Mouse (Mus musculus): ENCODE data around the gene Slc35e1.

The Slc35e1 gene

GRCm38 (mm10) chr8:72491680-72492621, at the start of gene Slc35e1:
TSS of gene Slc35e1 (minus strand) at chr8:72492614.
- DNase-seq (ENCODE audit: low read depth, low spot score), result peak; percentile 61

DNA sequence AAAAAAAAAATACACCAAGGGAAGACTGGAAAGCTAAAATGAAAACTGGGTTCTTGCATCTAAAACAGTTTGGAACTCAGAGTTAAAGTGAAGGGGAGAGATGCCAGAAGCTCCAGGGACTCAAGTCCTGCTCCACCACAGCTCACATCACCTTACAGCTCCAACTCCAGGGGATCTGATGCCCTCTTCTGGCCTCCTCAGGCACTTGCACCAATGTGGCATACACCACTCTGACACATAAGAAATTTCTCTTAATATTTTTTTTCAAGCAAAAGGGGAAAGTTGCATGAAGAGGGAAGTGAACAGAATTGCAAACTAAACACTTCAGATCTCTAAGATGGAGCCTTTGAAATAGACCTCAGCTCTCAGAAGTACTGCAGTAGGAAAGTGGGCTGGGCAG, 46.8 kb upstream of the Slc35e1 start:
- DNase-seq (ENCODE audit: low read depth, low spot score), result no peak

DNA sequence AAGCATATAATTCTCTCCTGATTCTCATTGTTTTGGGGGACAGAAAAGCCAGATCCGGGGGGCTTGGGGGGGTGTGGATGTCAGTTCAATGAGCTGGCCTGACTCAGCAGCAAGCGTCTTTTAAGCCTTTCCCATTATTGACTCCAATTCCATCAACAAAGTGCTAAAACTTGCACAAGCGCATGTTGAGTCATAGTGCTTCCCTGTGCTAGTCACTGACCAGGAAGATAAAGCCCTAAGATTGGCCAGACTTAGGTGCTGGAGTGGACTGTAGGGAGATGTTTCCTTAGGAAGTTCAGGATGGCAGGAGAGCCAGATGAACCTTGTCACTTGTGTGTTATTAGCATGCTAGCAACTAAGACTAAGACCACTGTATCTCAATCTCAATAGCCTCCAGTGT, 42.5 kb upstream of the Slc35e1 start:
- no peak for DNase-seq (ENCODE audit: low read depth, low spot score)

GRCm38 (mm10) chr8:72532103-72532502, 39.7 kb upstream of the Slc35e1 start:
- no peak for DNase-seq (ENCODE audit: low read depth, low spot score)

DNA sequence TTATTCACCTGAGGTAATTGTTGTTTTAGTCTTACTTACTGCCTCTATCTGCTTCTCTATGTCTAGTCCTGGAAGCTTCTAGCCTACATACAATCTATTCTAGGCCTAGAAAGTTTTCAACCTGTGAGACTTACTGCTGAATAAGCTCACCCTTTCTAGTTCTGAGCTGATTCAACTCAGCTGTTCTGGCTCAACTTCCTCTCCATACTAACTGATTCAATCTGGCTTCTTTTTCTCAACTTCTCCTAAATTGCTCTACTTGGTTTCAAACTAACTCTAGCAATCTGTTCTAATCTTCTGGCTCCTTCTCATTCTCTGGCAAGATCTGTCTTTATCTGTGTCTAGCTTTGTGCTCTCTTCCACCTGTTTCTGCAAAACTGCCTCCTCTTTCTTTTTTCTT, 29.5 kb upstream of the Slc35e1 start:
- DNase-seq (ENCODE audit: low read depth, low spot score), result no peak

GRCm38 (mm10) chr8:72517421-72517988, 25.1 kb upstream of the Slc35e1 start:
- no peak for DNase-seq (ENCODE audit: low read depth, low spot score)

- no peak for DNase-seq (ENCODE audit: low read depth, low spot score)
Observed at GRCm38 (mm10) chr8:72513158-72513557, 20.7 kb upstream of the Slc35e1 start.

DNA sequence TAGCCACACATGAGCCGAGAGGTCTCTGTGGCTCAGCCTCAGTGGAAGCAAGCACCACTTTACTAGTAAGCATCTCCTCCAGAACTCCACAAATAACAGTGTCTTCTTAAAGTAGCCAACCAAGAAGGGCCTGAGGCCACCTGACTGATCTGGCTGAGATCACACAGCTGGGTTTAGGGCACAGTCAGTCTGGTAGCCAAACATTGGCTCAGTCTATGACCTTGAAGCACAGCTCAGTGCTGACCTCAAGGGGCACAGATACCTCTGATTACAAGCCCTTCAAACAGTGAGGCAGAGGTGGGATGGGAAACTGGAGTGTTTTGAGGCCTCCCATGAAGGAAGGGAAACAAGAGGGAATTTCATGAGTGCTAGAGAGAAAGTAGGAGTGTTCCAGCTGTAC, 20.2 kb upstream of the Slc35e1 start:
- DNase-seq (ENCODE audit: low read depth, low spot score), result no peak

DNA sequence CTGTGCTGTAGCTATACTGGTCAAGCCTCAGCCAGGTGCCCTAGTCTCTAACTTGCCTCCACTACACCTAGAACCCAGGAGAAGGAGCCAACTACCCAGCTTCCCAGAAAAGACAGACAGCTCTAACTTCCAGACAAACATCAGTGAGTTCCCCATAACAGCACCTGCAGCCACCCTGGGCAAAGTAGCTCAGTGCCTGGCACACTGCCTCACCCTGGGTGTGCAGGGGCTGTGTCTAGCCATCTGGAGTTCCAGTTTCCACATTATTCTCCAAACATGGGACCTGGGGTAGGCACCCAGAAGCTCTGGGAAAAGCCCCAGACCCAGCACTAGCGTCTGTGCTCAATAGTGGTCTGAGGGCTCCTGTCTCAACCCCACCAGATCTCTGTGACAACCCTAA, 15.1 kb upstream of the Slc35e1 start:
- no peak for DNase-seq (ENCODE audit: low read depth, low spot score)

DNA sequence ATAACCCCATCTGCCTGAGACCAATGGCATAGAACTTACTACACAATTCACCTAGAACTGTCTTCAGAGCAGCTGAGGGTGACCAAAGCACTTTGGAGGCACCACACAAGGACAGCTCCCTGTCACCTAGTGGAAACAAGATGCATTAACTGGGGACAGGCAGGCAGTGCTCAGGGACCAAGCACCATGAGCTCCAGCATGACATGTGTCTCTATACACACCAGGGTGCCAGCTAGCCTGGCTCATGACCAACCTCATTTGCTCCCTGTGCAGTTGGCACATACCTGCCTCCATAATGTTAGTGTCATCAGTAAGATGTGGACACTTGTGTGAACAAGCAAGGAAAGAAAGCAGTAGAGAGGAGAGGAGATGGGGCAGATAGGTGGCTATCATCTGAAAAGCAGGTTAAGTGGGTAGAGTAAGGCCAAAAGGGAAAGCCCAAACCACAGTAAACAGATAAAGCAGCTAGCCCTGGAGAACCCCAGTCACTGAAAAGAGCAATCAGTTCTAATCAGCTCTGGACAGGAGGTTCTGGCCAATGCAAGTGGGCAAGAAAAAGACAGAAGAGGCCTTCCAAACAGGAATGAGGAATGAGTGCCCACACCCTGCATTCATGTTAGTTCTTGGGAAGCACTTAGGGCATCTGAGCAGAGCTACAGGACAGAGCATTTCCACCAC, 12.4 kb upstream of the Slc35e1 start:
- DNase-seq (ENCODE audit: low read depth, low spot score), result no peak

GRCm38 (mm10) chr8:72504137-72504536, 11.7 kb upstream of the Slc35e1 start:
- no peak for DNase-seq (ENCODE audit: low read depth, low spot score)

DNA sequence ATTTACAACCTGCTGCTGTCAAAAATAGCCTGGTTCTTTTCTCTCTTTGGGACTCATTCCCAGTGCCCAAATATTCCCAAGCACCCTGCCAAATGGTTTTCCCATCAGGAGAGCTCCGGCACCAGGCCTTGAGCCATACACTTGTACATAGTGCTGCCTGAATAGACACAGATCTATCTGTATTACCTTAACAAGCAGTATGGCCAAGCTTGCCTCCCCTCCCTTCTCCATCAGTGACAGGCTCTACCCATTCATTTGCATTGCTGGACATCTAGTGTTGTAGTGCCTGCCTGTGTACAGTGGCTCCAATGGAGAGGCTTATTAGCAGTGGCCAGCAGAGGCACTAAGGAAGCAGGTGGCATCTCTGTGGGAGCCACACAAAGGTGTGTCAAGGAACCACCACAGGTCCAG, 8.1 kb upstream of the Slc35e1 start:
- DNase-seq (ENCODE audit: low read depth, low spot score), result no peak

- DNase-seq (ENCODE audit: low read depth, low spot score), result peak; percentile 86
Observed at GRCm38 (mm10) chr8:72499521-72500284, 7.3 kb upstream of the Slc35e1 start.

- no peak for DNase-seq (ENCODE audit: low read depth, low spot score)
Observed at GRCm38 (mm10) chr8:72498527-72498926, 6.1 kb upstream of the Slc35e1 start.

- no peak for DNase-seq (ENCODE audit: low read depth, low spot score)
Observed at GRCm38 (mm10) chr8:72497911-72498310, 5.5 kb upstream of the Slc35e1 start.

- DNase-seq (ENCODE audit: low read depth, low spot score), result no peak
Observed at GRCm38 (mm10) chr8:72496217-72496616, 3.8 kb upstream of the Slc35e1 start.

DNA sequence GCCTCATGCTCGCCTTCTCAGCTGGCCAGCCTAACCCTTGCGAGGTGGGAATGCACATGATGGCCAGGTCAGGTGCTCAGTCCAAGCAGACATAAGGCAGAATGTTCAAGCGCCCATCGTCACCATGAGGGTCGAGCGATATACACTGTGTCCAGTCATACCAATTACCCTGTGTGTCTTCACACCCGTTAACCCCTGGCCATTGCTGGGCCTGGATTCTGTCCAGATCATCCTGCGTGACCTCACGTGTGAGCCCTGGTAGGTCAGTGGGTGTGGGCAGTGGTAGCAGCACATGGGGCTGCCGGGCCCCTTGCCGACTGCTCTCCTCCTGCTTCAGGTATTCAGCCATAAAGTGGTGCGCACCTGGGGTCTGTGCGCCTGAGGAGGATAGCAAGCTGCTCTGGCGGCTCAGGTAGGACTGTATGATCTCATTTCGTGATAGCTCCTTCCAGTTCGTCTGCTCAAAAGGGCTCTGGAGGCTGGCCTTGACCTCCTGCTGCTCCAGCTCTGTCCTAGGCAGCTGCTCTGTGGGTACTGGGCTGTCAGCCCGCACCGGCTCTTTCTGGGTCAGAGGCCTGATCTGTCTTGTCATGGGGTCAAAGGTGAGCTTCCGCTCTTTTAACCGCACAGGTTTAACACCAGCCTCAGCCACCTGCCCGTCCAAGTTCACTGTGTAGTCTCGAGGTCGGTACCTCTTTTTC, 3.1 kb upstream of the Slc35e1 start:
- DNase-seq (ENCODE audit: low read depth, low spot score), result no peak

GRCm38 (mm10) chr8:72493381-72493780, 967 bp upstream of the Slc35e1 start:
- DNase-seq (ENCODE audit: low read depth, low spot score), result no peak

DNA sequence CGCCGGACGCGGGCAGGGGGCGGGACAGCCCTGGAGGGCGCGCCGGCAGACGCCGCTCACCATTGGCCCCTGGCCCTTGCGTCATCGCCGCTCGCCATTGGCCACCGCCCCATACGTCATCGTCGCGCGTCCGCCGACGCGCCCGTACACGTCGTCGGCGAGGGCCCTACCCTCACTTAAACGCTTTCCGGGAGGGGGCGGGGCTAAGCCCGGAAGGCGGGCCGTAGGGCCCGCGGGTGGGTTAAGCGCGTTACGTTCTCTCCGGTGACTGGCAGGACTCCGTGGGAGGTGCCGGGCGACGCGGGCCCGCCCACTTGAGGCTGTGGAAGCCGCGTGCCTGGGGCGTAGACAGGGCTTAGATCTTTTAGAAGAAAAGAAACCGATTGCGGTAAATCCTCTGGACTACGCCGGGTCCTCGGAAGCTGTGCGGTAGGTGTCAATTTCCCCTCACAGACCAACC, 238 bp upstream of the Slc35e1 start:
- peak; percentile 100 for DNase-seq (ENCODE audit: low read depth, low spot score)

DNA sequence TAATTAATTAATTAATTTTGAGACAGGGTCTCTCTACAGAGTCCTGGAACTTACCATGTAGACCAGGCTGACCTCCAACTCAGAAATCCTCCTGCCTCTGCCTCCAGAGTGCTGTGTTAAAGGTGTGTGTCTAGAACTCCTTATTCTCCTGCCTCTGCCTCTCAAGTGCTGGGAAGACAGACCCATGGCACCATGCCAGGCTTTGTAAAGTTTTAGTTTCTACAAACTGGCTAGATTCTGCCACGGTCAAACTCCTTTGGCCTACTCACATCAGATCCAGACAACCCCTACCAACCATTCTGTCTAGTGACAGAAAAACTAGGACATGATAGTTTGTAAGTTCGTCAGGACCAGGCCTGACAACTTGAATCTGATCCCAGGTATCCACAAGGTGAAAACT, 1.4 kb downstream of the Slc35e1 start:
- no peak for DNase-seq (ENCODE audit: low read depth, low spot score)

DNA sequence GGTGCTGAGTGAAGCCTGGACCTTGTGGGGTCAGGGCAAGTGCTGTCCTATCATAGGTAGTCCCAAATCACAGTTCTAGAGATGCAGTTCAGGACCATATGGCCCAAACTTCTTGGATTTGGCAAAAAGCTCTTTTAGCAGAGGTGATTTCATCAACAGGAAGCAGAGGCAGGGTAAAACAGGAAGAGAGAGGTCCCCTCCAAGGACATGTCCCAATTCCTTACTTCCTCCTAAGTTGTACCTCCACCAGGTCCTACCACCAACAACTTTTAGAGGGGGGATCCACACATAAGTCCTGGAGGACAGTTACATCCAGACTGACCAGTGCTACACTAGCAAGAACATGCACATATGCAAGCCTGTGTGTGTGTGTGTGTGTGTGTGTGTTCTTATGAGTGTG, 5.4 kb downstream of the Slc35e1 start:
- no peak for DNase-seq (ENCODE audit: low read depth, low spot score)
